ENCODE assay signal across 14 mouse cellular contexts in genomic region chr3:127521156-127521555, GRCm38 (mm10). TPM values are rescaled to one million over a fixed set of nuclear protein-coding genes. Genes with fewer than 3 reads are reported as not detected.
A peak's percentile ranks its signal among the peaks of the same experiment; 100 is the strongest.
DNase-seq lines count a peak whose midpoint lies in the region; ATAC-seq and TF ChIP-seq lines count a peak whose summit lies in the region.
"Had no signal": no experiment of that assay in that cellular context is flagged by ENCODE, and none has a peak within 500 bp of the region (broad histone marks: within the 10 kb centered on the region; RNA-seq: fewer than 3 reads in every experiment).

No protein-coding gene starts in this region.

- H3K27me3 ChIP-seq in heart, postnatal 0 days (ENCODE audit: control insufficient read depth, insufficient read depth, low read length) = no peaks in the 10 kb centered on the region
- no peaks in the 10 kb centered on the region for H3K27me3 ChIP-seq in kidney, embryonic 15.5 days
- H3K27me3 ChIP-seq in liver, embryonic 11.5 days (replicated peaks; ENCODE audit: control insufficient read depth, insufficient read depth, low read length) = no peaks in the 10 kb centered on the region
- H3K27me3 ChIP-seq: midbrain, embryonic 13.5 days; neural tube, embryonic 12.5 days had no signal

- no peak for TF ChIP-seq CTCF in lung, adult 2 months (IDR thresholded peaks at IDR 0.05; ENCODE audit: insufficient read depth, low read length)
- peak; percentile 51 for TF ChIP-seq CTCF in heart, postnatal 0 days (IDR thresholded peaks at IDR 0.05; ENCODE audit: low read depth)

- no peak for TF ChIP-seq POLR2A in lung, adult 2 months (IDR thresholded peaks at IDR 0.05; ENCODE audit: borderline replicate concordance, extremely low read depth, low read depth, low read length)

- no peaks in the 10 kb centered on the region for H3K4me1 ChIP-seq in lung, adult 2 months (ENCODE audit: control insufficient read depth, insufficient read depth, low read length)
- peaks cover 14% of the 10 kb centered on the region; the same call in 1 of the 2 replicates for H3K4me1 ChIP-seq in heart, postnatal 0 days (ENCODE audit: control insufficient read depth, insufficient read depth)
- no peaks in the 10 kb centered on the region for H3K4me1 ChIP-seq in kidney, embryonic 15.5 days
- no peaks in the 10 kb centered on the region for H3K4me1 ChIP-seq in liver, embryonic 11.5 days (replicated peaks; ENCODE audit: control insufficient read depth, insufficient read depth, low read length)
- H3K4me1 ChIP-seq: midbrain, embryonic 13.5 days; neural tube, embryonic 12.5 days had no signal

- H3K9ac ChIP-seq in heart, postnatal 0 days (replicated peaks; ENCODE audit: low read depth, low read length) = no peak overlapping the region
- H3K9ac ChIP-seq in kidney, embryonic 15.5 days = no peak overlapping the region
- no peak overlapping the region for H3K9ac ChIP-seq in liver, embryonic 11.5 days (ENCODE audit: low read depth, low read length)
- H3K9ac ChIP-seq: liver, postnatal 0 days; midbrain, embryonic 13.5 days; neural tube, embryonic 12.5 days had no signal

- ATAC-seq in heart, postnatal 0 days (ENCODE audit: insufficient read depth, low read depth) = peak; percentile 79
- no peak for ATAC-seq in kidney, embryonic 15.5 days (replicated peaks; ENCODE audit: low FRiP score)
- ATAC-seq in liver, embryonic 11.5 days (replicated peaks; ENCODE audit: low FRiP score) = no peak
- ATAC-seq: liver, postnatal 0 days; midbrain, embryonic 13.5 days had no signal

- no peaks in the 10 kb centered on the region for H3K9me3 ChIP-seq in heart, postnatal 0 days (replicated peaks; ENCODE audit: control insufficient read depth, low read length)
- no peaks in the 10 kb centered on the region for H3K9me3 ChIP-seq in kidney, embryonic 15.5 days (replicated peaks)
- no peaks in the 10 kb centered on the region for H3K9me3 ChIP-seq in liver, embryonic 11.5 days (ENCODE audit: control insufficient read depth, low read length)
- H3K9me3 ChIP-seq: midbrain, embryonic 13.5 days; neural tube, embryonic 12.5 days had no signal

- no peak overlapping the region for H3K4me3 ChIP-seq in lung, adult 2 months (replicated peaks; ENCODE audit: extremely low read depth, low read depth, low read length)
- H3K4me3 ChIP-seq in heart, postnatal 0 days (ENCODE audit: low read depth, low read length) = no peak overlapping the region
- no peak overlapping the region for H3K4me3 ChIP-seq in kidney, embryonic 15.5 days (replicated peaks)
- H3K4me3 ChIP-seq in liver, embryonic 11.5 days (ENCODE audit: low read depth, low read length) = no peak overlapping the region
- H3K4me3 ChIP-seq: midbrain, embryonic 13.5 days; neural tube, embryonic 12.5 days had no signal

- peak overlapping the region; percentile 16; the same call in 1 of the 2 replicates for H3K4me2 ChIP-seq in heart, postnatal 0 days (ENCODE audit: low read depth, low read length)
- no peak overlapping the region for H3K4me2 ChIP-seq in kidney, embryonic 15.5 days
- H3K4me2 ChIP-seq in liver, embryonic 11.5 days = no peak overlapping the region
- H3K4me2 ChIP-seq: midbrain, embryonic 13.5 days; neural tube, embryonic 12.5 days had no signal

- H3K36me3 ChIP-seq in heart, postnatal 0 days (replicated peaks; ENCODE audit: control insufficient read depth, insufficient read depth, low read length) = no peaks in the 10 kb centered on the region
- H3K36me3 ChIP-seq in kidney, embryonic 15.5 days = no peaks in the 10 kb centered on the region
- no peaks in the 10 kb centered on the region for H3K36me3 ChIP-seq in liver, embryonic 11.5 days (ENCODE audit: control insufficient read depth, insufficient read depth, low read length)
- H3K36me3 ChIP-seq: midbrain, embryonic 13.5 days; neural tube, embryonic 12.5 days had no signal

- DNase-seq in lung, postnatal 10 days = peak; percentile 29
- DNase-seq in lung, adult 2 months = no peak
- peak; percentile 23 for DNase-seq in gastrocnemius, postnatal 25 days
- DNase-seq in heart, postnatal 0 days (ENCODE audit: low spot score) = peak; percentile 68
- peak; percentile 66 for DNase-seq in skeletal muscle tissue, adult 2 months (ENCODE audit: low read depth, low spot score)
- DNase-seq in liver, embryonic 11.5 days (ENCODE audit: low spot score) = no peak
- DNase-seq: cerebellum, adult 11 months; layer of hippocampus, postnatal 36 days; liver, postnatal 0 days; retina, postnatal 1 day; thymus, adult 2 months had no signal

- peak overlapping the region; percentile 88 for H3K27ac ChIP-seq in heart, postnatal 0 days (ENCODE audit: low read depth)
- H3K27ac ChIP-seq in kidney, embryonic 15.5 days = no peak overlapping the region
- no peak overlapping the region for H3K27ac ChIP-seq in liver, embryonic 11.5 days (ENCODE audit: low read depth, low read length)
- H3K27ac ChIP-seq: midbrain, embryonic 13.5 days; neural tube, embryonic 12.5 days had no signal

- TF ChIP-seq EP300 in heart, postnatal 0 days (IDR thresholded peaks at IDR 0.05; ENCODE audit: low read depth) = no peak

- 46% methylated on average over 10 of the region's 10 CpGs for WGBS in lung, adult 2 months
- WGBS in heart, postnatal 0 days = 30% methylated on average over 10 of the region's 10 CpGs
- 59% methylated on average over 10 of the region's 10 CpGs for WGBS in kidney, embryonic 15.5 days
- WGBS in liver, embryonic 11.5 days = 79% methylated on average over 10 of the region's 10 CpGs

RNA-seq across cellular contexts. Expression of gene Ank2, which starts 22.0 kb away (rescaled TPM):
- 2.5 and 5.8 TPM in 2 replicates for polyA plus RNA-seq in lung, adult 2 months (2012; rRNA removed)
- 10 to 100 TPM; 93.4 to 95.2 TPM for total RNA-seq in gastrocnemius, postnatal 25 days (2021)
- 138 and 177 TPM in 2 replicates for total RNA-seq in heart, postnatal 0 days (2014; rRNA removed; ENCODE audit: low replicate concordance)
- polyA plus RNA-seq in heart, postnatal 0 days (2015; fragmentation: Nextera tagmentation; extraction: Ambion mirVana) = 38.8 and 45.1 TPM in 2 replicates
- polyA plus RNA-seq in kidney, embryonic 15.5 days (2015; fragmentation: Nextera tagmentation; extraction: Ambion mirVana) = 11.1 and 12.2 TPM in 2 replicates
- 17.3 and 19.7 TPM in 2 replicates for polyA plus RNA-seq in liver, embryonic 11.5 days (2014; fragmentation: Nextera tagmentation; extraction: Ambion mirVana)

RNA-seq across cellular contexts. Expression of gene Larp7, which starts 32.0 kb away (rescaled TPM):
- polyA plus RNA-seq in lung, adult 2 months (2012; rRNA removed) = 0.93 and 2.1 TPM in 2 replicates
- total RNA-seq in gastrocnemius, postnatal 25 days (2021) = 1 to 10 TPM; 8.5 to 9.1 TPM
- 8.2 and 16.5 TPM in 2 replicates for total RNA-seq in heart, postnatal 0 days (2014; rRNA removed; ENCODE audit: low replicate concordance)
- 36.5 and 41.5 TPM in 2 replicates for polyA plus RNA-seq in heart, postnatal 0 days (2015; fragmentation: Nextera tagmentation; extraction: Ambion mirVana)
- 64.6 and 66.3 TPM in 2 replicates for polyA plus RNA-seq in kidney, embryonic 15.5 days (2015; fragmentation: Nextera tagmentation; extraction: Ambion mirVana)
- 69.7 and 70.0 TPM in 2 replicates for polyA plus RNA-seq in liver, embryonic 11.5 days (2014; fragmentation: Nextera tagmentation; extraction: Ambion mirVana)

RNA-seq across cellular contexts. Expression of gene Zgrf1, which starts 32.1 kb away (rescaled TPM):
- 0.27 and 0.58 TPM in 2 replicates for polyA plus RNA-seq in lung, adult 2 months (2012; rRNA removed)
- total RNA-seq in gastrocnemius, postnatal 25 days (2021) = under 1 TPM; 0.51 to 0.72 TPM
- total RNA-seq in heart, postnatal 0 days (2014; rRNA removed; ENCODE audit: low replicate concordance) = 5.9 and 6.4 TPM in 2 replicates
- polyA plus RNA-seq in heart, postnatal 0 days (2015; fragmentation: Nextera tagmentation; extraction: Ambion mirVana) = 1.9 and 2.3 TPM in 2 replicates
- polyA plus RNA-seq in kidney, embryonic 15.5 days (2015; fragmentation: Nextera tagmentation; extraction: Ambion mirVana) = 9.2 and 10.8 TPM in 2 replicates
- 10.8 and 13.9 TPM in 2 replicates for polyA plus RNA-seq in liver, embryonic 11.5 days (2014; fragmentation: Nextera tagmentation; extraction: Ambion mirVana)

Comparison
In these comparisons a context has a peak if more than half of its experiments do, and no peak if none do; other contexts are left out.
1. DNase-seq: peak in lung, postnatal 10 days (single experiment), gastrocnemius, postnatal 25 days (single experiment), heart, postnatal 0 days (single experiment) and skeletal muscle tissue, adult 2 months (single experiment); none in lung, adult 2 months (single experiment) and liver, embryonic 11.5 days (single experiment).
2. RNA of gene Larp7, which starts 32.0 kb away (polyA plus RNA-seq): 69.7 to 70.0 TPM in liver, embryonic 11.5 days, 64.6 to 66.3 TPM in kidney, embryonic 15.5 days and 36.5 to 41.5 TPM in heart, postnatal 0 days; 0.93 to 2.1 TPM in lung, adult 2 months; every median in the first group is over 10 times any median in the second.